Mouse (Mus musculus) 3T3-L1 (cell line): ENCODE measurements around the gene Carmil1.
A peak's percentile ranks its signal among the peaks of the same experiment; 100 is the strongest.

Experiments used
- DNase-seq: peaks from one replicate; pipeline ENCODE4 v3.0.0-alpha.2; 2015; ENCODE audit warnings: low read depth, low spot score

The Carmil1 gene

GRCm38 (mm10) chr13:24220441-24220970, 60.1 kb downstream of the Carmil1 start:
- no peak for DNase-seq

- DNase-seq, result no peak
These were observed 69.4 kb downstream of the Carmil1 start for GRCm38 (mm10) chr13:24211229-24211628.

GRCm38 (mm10) chr13:24206097-24206496, 74.5 kb downstream of the Carmil1 start:
- DNase-seq, result no peak

- DNase-seq, result no peak
These were observed 78.3 kb downstream of the Carmil1 start for GRCm38 (mm10) chr13:24202314-24202713.

GRCm38 (mm10) chr13:24199861-24200543, 80.6 kb downstream of the Carmil1 start:
- DNase-seq, result no peak

GRCm38 (mm10) chr13:24198396-24198924, 82.1 kb downstream of the Carmil1 start:
- no peak for DNase-seq

- DNase-seq, result peak; percentile 81
These were observed 85.2 kb downstream of the Carmil1 start for GRCm38 (mm10) chr13:24195371-24195770.

GRCm38 (mm10) chr13:24194018-24194417, 86.6 kb downstream of the Carmil1 start:
- DNase-seq, result no peak

- DNase-seq, result no peak
These were observed 89.5 kb downstream of the Carmil1 start for GRCm38 (mm10) chr13:24190875-24191663.

- DNase-seq, result no peak
These were observed 93.6 kb downstream of the Carmil1 start for GRCm38 (mm10) chr13:24187026-24187425.

- no peak for DNase-seq
These were observed 95.0 kb downstream of the Carmil1 start for GRCm38 (mm10) chr13:24185641-24186040.

- no peak for DNase-seq
These were observed 97.7 kb downstream of the Carmil1 start for GRCm38 (mm10) chr13:24182878-24183277.

GRCm38 (mm10) chr13:24179538-24179937, 101.1 kb downstream of the Carmil1 start:
- DNase-seq, result no peak

- DNase-seq, result no peak
These were observed 103.0 kb downstream of the Carmil1 start for GRCm38 (mm10) chr13:24177600-24177999.

- no peak for DNase-seq
These were observed 103.8 kb downstream of the Carmil1 start for GRCm38 (mm10) chr13:24176835-24177234.

GRCm38 (mm10) chr13:24169658-24170057, 110.9 kb downstream of the Carmil1 start:
- peak; percentile 13 for DNase-seq

- peak; percentile 44 for DNase-seq
These were observed 117.2 kb downstream of the Carmil1 start for GRCm38 (mm10) chr13:24163368-24163767.

GRCm38 (mm10) chr13:24161105-24161504, 119.5 kb downstream of the Carmil1 start:
- DNase-seq, result no peak

GRCm38 (mm10) chr13:24159972-24160371, 120.6 kb downstream of the Carmil1 start:
- no peak for DNase-seq

- DNase-seq, result no peak
These were observed 121.2 kb downstream of the Carmil1 start for GRCm38 (mm10) chr13:24159190-24159965.

- no peak for DNase-seq
These were observed 123.0 kb downstream of the Carmil1 start for GRCm38 (mm10) chr13:24157560-24158011.

- no peak for DNase-seq
These were observed 125.4 kb downstream of the Carmil1 start for GRCm38 (mm10) chr13:24155190-24155589.
